Mouse (Mus musculus): Measurements from ENCODE around the gene Ubqln2. TPM values are rescaled to one million over a fixed set of nuclear protein-coding genes. Genes with fewer than 3 reads are reported as not detected.

The Ubqln2 gene
- 15.1 and 17.9 TPM in 2 replicates for total RNA-seq (2014; rRNA removed; ENCODE audit: low replicate concordance)
- polyA plus RNA-seq (2015; fragmentation: Nextera tagmentation; extraction: Ambion mirVana) = 5.8 and 6.1 TPM in 2 replicates

- Histone ChIP-seq H3K9ac (replicated peaks; ENCODE audit: low read depth, low read length) (peak within 1 kb of the TSS; percentile 73), H3K27me3 (ENCODE audit: control insufficient read depth, insufficient read depth, low read length) (no peaks in the 10 kb centered on the region), H3K27ac (ENCODE audit: low read depth) (peak within 1 kb of the TSS; percentile 97), H3K36me3 (replicated peaks; ENCODE audit: control insufficient read depth, insufficient read depth, low read length) (no peaks in the 10 kb centered on the region), H3K4me1 (ENCODE audit: control insufficient read depth, insufficient read depth) (peaks cover 7% of the 10 kb centered on the region; the same call in 1 of the 2 replicates), H3K9me3 (replicated peaks; ENCODE audit: control insufficient read depth, low read length) (no peaks in the 10 kb centered on the region), H3K4me2 (ENCODE audit: low read depth, low read length) (peak within 1 kb of the TSS; percentile 73), H3K4me3 (ENCODE audit: low read depth, low read length) (peak within 1 kb of the TSS; percentile 76)
- ATAC-seq (ENCODE audit: insufficient read depth, low read depth) = peak; percentile 97
- no peak for TF ChIP-seq EP300 (IDR thresholded peaks at IDR 0.05; ENCODE audit: low read depth)
- no peak for TF ChIP-seq CTCF (IDR thresholded peaks at IDR 0.05; ENCODE audit: low read depth)
- 11% methylated on average over 62 of the region's 76 CpGs for WGBS
- DNase-seq (ENCODE audit: low spot score) = peak; percentile 78
Observed at GRCm38 (mm10) chrX:153497688-153498516, at the start of gene Ubqln2. Gene Ubqln2, plus strand, starts transcription at chrX:153498227.

DNA sequence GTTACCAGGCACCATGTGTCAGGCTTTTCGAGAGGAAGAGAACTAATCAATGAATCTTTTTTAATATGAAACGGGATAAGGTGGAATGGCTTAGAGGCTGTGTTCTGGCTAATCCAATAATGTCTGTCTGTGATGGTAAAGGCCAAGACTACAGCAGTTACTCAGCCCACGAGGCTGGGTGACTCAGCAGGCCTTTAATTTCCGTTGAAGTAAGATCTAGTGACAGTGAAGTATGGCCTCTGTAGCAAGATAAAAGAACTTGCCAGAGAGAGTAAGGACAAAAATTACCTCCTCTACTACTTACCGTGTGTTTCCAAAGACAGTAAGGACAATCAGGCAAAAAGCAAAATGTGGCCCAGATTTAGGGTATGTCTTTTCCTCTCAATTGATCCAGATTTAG, 46.1 kb upstream of the Ubqln2 start:
- no peaks in the 10 kb centered on the region for H3K36me3 ChIP-seq (replicated peaks; ENCODE audit: control insufficient read depth, insufficient read depth, low read length)
- no peak for TF ChIP-seq CTCF (IDR thresholded peaks at IDR 0.05; ENCODE audit: low read depth)
- TF ChIP-seq EP300 (IDR thresholded peaks at IDR 0.05; ENCODE audit: low read depth) = no peak
- no peak for DNase-seq (ENCODE audit: low spot score)
- no peaks in the 10 kb centered on the region for H3K9me3 ChIP-seq (replicated peaks; ENCODE audit: control insufficient read depth, low read length)
- H3K4me3 ChIP-seq (ENCODE audit: low read depth, low read length) = no peak overlapping the region
- H3K27ac ChIP-seq (ENCODE audit: low read depth) = no peak overlapping the region
- H3K9ac ChIP-seq (replicated peaks; ENCODE audit: low read depth, low read length) = no peak overlapping the region
- no peak for ATAC-seq (ENCODE audit: insufficient read depth, low read depth)
- WGBS = 49% methylated on average over 5 of the region's 5 CpGs
- H3K4me1 ChIP-seq (ENCODE audit: control insufficient read depth, insufficient read depth) = no peaks in the 10 kb centered on the region
- H3K27me3 ChIP-seq (ENCODE audit: control insufficient read depth, insufficient read depth, low read length) = no peaks in the 10 kb centered on the region
- H3K4me2 ChIP-seq (ENCODE audit: low read depth, low read length) = no peak overlapping the region

DNA sequence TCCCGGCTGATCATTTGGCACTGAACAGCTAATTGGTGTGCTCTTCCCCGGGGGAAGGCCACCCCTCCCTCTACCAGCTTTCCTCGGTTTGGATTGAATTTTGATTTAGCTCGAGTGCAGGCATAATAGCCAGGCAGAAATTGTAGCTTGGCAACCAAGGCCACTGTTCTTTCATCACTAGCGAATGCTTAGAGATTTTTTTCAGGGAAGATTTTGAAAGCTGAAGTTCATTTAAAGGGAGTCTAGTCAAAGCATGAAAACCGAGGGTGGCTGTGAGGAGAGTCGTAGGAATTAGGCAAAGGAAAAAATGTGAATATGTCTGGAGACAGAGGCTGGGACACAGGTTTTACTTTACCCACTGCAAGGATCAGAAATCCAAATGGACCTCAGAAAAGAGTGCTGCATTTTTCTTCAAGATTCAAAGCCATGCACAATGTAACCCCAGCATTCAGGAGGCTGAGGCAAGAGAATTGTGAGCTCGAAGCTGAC, 21.2 kb upstream of the Ubqln2 start:
- no peaks in the 10 kb centered on the region for H3K27me3 ChIP-seq (ENCODE audit: control insufficient read depth, insufficient read depth, low read length)
- H3K9ac ChIP-seq (replicated peaks; ENCODE audit: low read depth, low read length) = no peak overlapping the region
- no peaks in the 10 kb centered on the region for H3K36me3 ChIP-seq (replicated peaks; ENCODE audit: control insufficient read depth, insufficient read depth, low read length)
- TF ChIP-seq EP300 (IDR thresholded peaks at IDR 0.05; ENCODE audit: low read depth) = no peak
- TF ChIP-seq CTCF (IDR thresholded peaks at IDR 0.05; ENCODE audit: low read depth) = no peak
- no peak for DNase-seq (ENCODE audit: low spot score)
- no peak for ATAC-seq (ENCODE audit: insufficient read depth, low read depth)
- H3K4me2 ChIP-seq (ENCODE audit: low read depth, low read length) = no peak overlapping the region
- WGBS = 60% methylated on average over 8 of the region's 8 CpGs
- no peak overlapping the region for H3K27ac ChIP-seq (ENCODE audit: low read depth)
- H3K4me3 ChIP-seq (ENCODE audit: low read depth, low read length) = no peak overlapping the region
- no peaks in the 10 kb centered on the region for H3K4me1 ChIP-seq (ENCODE audit: control insufficient read depth, insufficient read depth)
- H3K9me3 ChIP-seq (replicated peaks; ENCODE audit: control insufficient read depth, low read length) = no peaks in the 10 kb centered on the region

- Histone ChIP-seq H3K4me2 (ENCODE audit: low read depth, low read length) (no peak overlapping the region), H3K4me3 (ENCODE audit: low read depth, low read length) (no peak overlapping the region), H3K9ac (replicated peaks; ENCODE audit: low read depth, low read length) (no peak overlapping the region), H3K9me3 (replicated peaks; ENCODE audit: control insufficient read depth, low read length) (no peaks in the 10 kb centered on the region), H3K27me3 (ENCODE audit: control insufficient read depth, insufficient read depth, low read length) (no peaks in the 10 kb centered on the region), H3K36me3 (replicated peaks; ENCODE audit: control insufficient read depth, insufficient read depth, low read length) (no peaks in the 10 kb centered on the region), H3K27ac (ENCODE audit: low read depth) (no peak overlapping the region), H3K4me1 (ENCODE audit: control insufficient read depth, insufficient read depth) (no peaks in the 10 kb centered on the region)
- DNase-seq (ENCODE audit: low spot score) = no peak
- no peak for ATAC-seq (ENCODE audit: insufficient read depth, low read depth)
- TF ChIP-seq EP300 (IDR thresholded peaks at IDR 0.05; ENCODE audit: low read depth) (no peak), CTCF (IDR thresholded peaks at IDR 0.05; ENCODE audit: low read depth) (no peak)
- 33% methylated on average over 3 of the region's 3 CpGs for WGBS
Observed at GRCm38 (mm10) chrX:153492326-153492725, 5.7 kb upstream of the Ubqln2 start.

DNA sequence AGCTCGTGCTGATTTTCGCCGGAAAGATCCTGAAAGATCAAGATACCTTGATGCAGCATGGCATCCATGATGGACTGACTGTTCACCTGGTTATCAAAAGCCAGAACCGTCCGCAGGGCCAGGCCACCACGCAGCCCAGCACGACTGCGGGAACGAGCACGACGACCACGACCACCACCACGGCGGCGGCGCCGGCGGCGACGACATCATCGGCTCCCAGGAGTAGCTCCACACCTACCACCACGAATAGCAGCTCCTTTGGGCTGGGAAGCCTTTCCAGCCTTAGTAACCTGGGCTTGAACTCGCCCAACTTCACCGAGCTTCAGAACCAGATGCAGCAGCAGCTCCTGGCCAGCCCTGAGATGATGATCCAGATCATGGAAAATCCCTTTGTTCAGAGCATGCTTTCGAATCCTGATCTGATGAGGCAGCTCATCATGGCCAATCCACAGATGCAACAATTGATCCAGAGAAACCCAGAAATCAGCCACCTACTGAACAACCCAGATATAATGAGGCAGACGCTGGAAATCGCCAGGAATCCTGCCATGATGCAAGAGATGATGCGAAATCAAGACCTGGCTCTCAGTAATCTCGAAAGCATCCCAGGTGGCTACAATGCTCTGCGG, 752 bp downstream of the Ubqln2 start:
- H3K9me3 ChIP-seq (replicated peaks; ENCODE audit: control insufficient read depth, low read length) = no peaks in the 10 kb centered on the region
- peaks cover 7% of the 10 kb centered on the region; the same call in 1 of the 2 replicates for H3K4me1 ChIP-seq (ENCODE audit: control insufficient read depth, insufficient read depth)
- 22% methylated on average over 30 of the region's 30 CpGs for WGBS
- no peaks in the 10 kb centered on the region for H3K36me3 ChIP-seq (replicated peaks; ENCODE audit: control insufficient read depth, insufficient read depth, low read length)
- H3K4me3 ChIP-seq (ENCODE audit: low read depth, low read length) = peak overlapping the region; percentile 76
- DNase-seq (ENCODE audit: low spot score) (no peak), ATAC-seq (ENCODE audit: insufficient read depth, low read depth) (no peak)
- TF ChIP-seq CTCF (IDR thresholded peaks at IDR 0.05; ENCODE audit: low read depth) = no peak
- TF ChIP-seq EP300 (IDR thresholded peaks at IDR 0.05; ENCODE audit: low read depth) = no peak
- H3K27me3 ChIP-seq (ENCODE audit: control insufficient read depth, insufficient read depth, low read length) = no peaks in the 10 kb centered on the region
- peak overlapping the region; percentile 73 for H3K4me2 ChIP-seq (ENCODE audit: low read depth, low read length)
- peak overlapping the region; percentile 73 for H3K9ac ChIP-seq (replicated peaks; ENCODE audit: low read depth, low read length)
- H3K27ac ChIP-seq (ENCODE audit: low read depth) = peak overlapping the region; percentile 97

All from heart, postnatal 0 days (tissue).